ENCODE assay signal across 12 mouse cellular contexts in genomic region chr5:124232360-124233143, GRCm38 (mm10). TPM values are rescaled to one million over a fixed set of nuclear protein-coding genes. Genes with fewer than 3 reads are reported as not detected.
A peak's percentile ranks its signal among the peaks of the same experiment; 100 is the strongest.
DNase-seq lines count a peak whose midpoint lies in the region; ATAC-seq and TF ChIP-seq lines count a peak whose summit lies in the region.
"Had no signal": no experiment of that assay in that cellular context is flagged by ENCODE, and none has a peak within 500 bp of the region (broad histone marks: within the 10 kb centered on the region; RNA-seq: fewer than 3 reads in every experiment).

No protein-coding gene starts in this region.

- H3K4me3 ChIP-seq in heart, embryonic 13.5 days, result no peak overlapping the region
- no peak overlapping the region for H3K4me3 ChIP-seq in midbrain, postnatal 0 days (ENCODE audit: low read depth, low read length)
- H3K4me3 ChIP-seq in midbrain, embryonic 15.5 days, result no peak overlapping the region
- H3K4me3 ChIP-seq in liver, embryonic 12.5 days, result no peak overlapping the region
- H3K4me3 ChIP-seq: limb, embryonic 12.5 days; neural tube, embryonic 12.5 days had no signal

- peak overlapping the region; percentile 94 for H3K27ac ChIP-seq in heart, embryonic 13.5 days (replicated peaks)
- H3K27ac ChIP-seq in midbrain, postnatal 0 days (ENCODE audit: low read depth, low read length), result peak overlapping the region; percentile 3; the same call in 1 of the 2 replicates
- H3K27ac ChIP-seq in midbrain, embryonic 15.5 days, result no peak overlapping the region
- peak overlapping the region; percentile 75 for H3K27ac ChIP-seq in liver, embryonic 12.5 days
- H3K27ac ChIP-seq: limb, embryonic 12.5 days; neural tube, embryonic 12.5 days had no signal

- H3K27me3 ChIP-seq in heart, embryonic 13.5 days (replicated peaks), result no peaks in the 10 kb centered on the region
- H3K27me3 ChIP-seq in midbrain, postnatal 0 days (ENCODE audit: insufficient read depth, low read length), result no peaks in the 10 kb centered on the region
- no peaks in the 10 kb centered on the region for H3K27me3 ChIP-seq in midbrain, embryonic 15.5 days (replicated peaks)
- H3K27me3 ChIP-seq in liver, embryonic 12.5 days (replicated peaks), result no peaks in the 10 kb centered on the region
- H3K27me3 ChIP-seq: limb, embryonic 12.5 days; neural tube, embryonic 12.5 days had no signal

- peak overlapping the region; percentile 22 for H3K4me2 ChIP-seq in heart, embryonic 13.5 days
- H3K4me2 ChIP-seq in midbrain, postnatal 0 days (ENCODE audit: low read depth, low read length, poor library complexity, severe bottlenecking), result no peak overlapping the region
- H3K4me2 ChIP-seq in midbrain, embryonic 15.5 days, result no peak overlapping the region
- peak overlapping the region; percentile 16; the same call in 1 of the 2 replicates for H3K4me2 ChIP-seq in liver, embryonic 12.5 days
- H3K4me2 ChIP-seq: limb, embryonic 12.5 days; neural tube, embryonic 12.5 days had no signal

- no peak for TF ChIP-seq CTCF in midbrain, postnatal 0 days (IDR thresholded peaks at IDR 0.05)

- peaks cover 65% of the 10 kb centered on the region for H3K4me1 ChIP-seq in heart, embryonic 13.5 days
- H3K4me1 ChIP-seq in midbrain, postnatal 0 days (ENCODE audit: insufficient read depth, low read length), result peaks cover 9% of the 10 kb centered on the region; the same call in 1 of the 2 replicates
- peaks cover 10% of the 10 kb centered on the region for H3K4me1 ChIP-seq in midbrain, embryonic 15.5 days
- H3K4me1 ChIP-seq in liver, embryonic 12.5 days, result peaks cover 62% of the 10 kb centered on the region

- ATAC-seq in heart, embryonic 13.5 days (ENCODE audit: extremely low read depth, insufficient number of reproducible peaks, low FRiP score, low TSS enrichment), result no peak
- ATAC-seq in midbrain, postnatal 0 days (ENCODE audit: low FRiP score), result no peak
- no peak for ATAC-seq in midbrain, embryonic 15.5 days (replicated peaks)
- peak; percentile 63 for ATAC-seq in liver, embryonic 12.5 days

- no peaks in the 10 kb centered on the region for H3K9me3 ChIP-seq in heart, embryonic 13.5 days
- no peaks in the 10 kb centered on the region for H3K9me3 ChIP-seq in midbrain, postnatal 0 days (ENCODE audit: low read length)
- no peaks in the 10 kb centered on the region for H3K9me3 ChIP-seq in midbrain, embryonic 15.5 days
- H3K9me3 ChIP-seq in liver, embryonic 12.5 days (replicated peaks), result no peaks in the 10 kb centered on the region
- H3K9me3 ChIP-seq: limb, embryonic 12.5 days; neural tube, embryonic 12.5 days had no signal

- 47% methylated on average over 18 of the region's 18 CpGs for WGBS in heart, embryonic 13.5 days
- 72% methylated on average over 18 of the region's 18 CpGs for WGBS in midbrain, postnatal 0 days
- 70% methylated on average over 18 of the region's 18 CpGs for WGBS in midbrain, embryonic 15.5 days
- WGBS in liver, embryonic 12.5 days (ENCODE audit: insufficient replicate concordance), result 76% methylated on average over 18 of the region's 18 CpGs

- H3K9ac ChIP-seq in heart, embryonic 13.5 days, result peak overlapping the region; percentile 24
- no peak overlapping the region for H3K9ac ChIP-seq in midbrain, postnatal 0 days (replicated peaks; ENCODE audit: low read length, poor library complexity, severe bottlenecking)
- no peak overlapping the region for H3K9ac ChIP-seq in midbrain, embryonic 15.5 days
- peak overlapping the region; percentile 2 for H3K9ac ChIP-seq in liver, embryonic 12.5 days
- H3K9ac ChIP-seq: limb, embryonic 12.5 days; neural tube, embryonic 12.5 days had no signal

- H3K36me3 ChIP-seq in heart, embryonic 13.5 days, result 0 out of 2 replicates have a peak, but pooled peaks cover 3% of the 10 kb centered on the region
- no peaks in the 10 kb centered on the region for H3K36me3 ChIP-seq in midbrain, postnatal 0 days (ENCODE audit: insufficient read depth, low read length)
- H3K36me3 ChIP-seq in midbrain, embryonic 15.5 days (replicated peaks), result no peaks in the 10 kb centered on the region
- peaks cover under 1% of the 10 kb centered on the region; the same call in 1 of the 2 replicates for H3K36me3 ChIP-seq in liver, embryonic 12.5 days
- H3K36me3 ChIP-seq: limb, embryonic 12.5 days; neural tube, embryonic 12.5 days had no signal

- no peak for DNase-seq in heart, adult 11 months
- no peak for DNase-seq in midbrain, postnatal 0 days (ENCODE audit: low spot score)
- peak; percentile 92 for DNase-seq in thymus, postnatal 14 days
- DNase-seq in cerebellum, adult 11 months, result no peak
- no peak for DNase-seq in adrenal gland, adult 8-10 months
- DNase-seq: cerebellum, adult 8-10 months; kidney, adult 18-20 months had no signal

RNA-seq across cellular contexts. Expression of gene Pitpnm2, which starts 17.0 kb away (rescaled TPM):
- 5.1 and 6.6 TPM in 2 replicates for polyA plus RNA-seq in heart, embryonic 13.5 days (2015; fragmentation: Nextera tagmentation; extraction: Ambion mirVana)
- 48.1 and 66.2 TPM in 2 replicates for total RNA-seq in midbrain, postnatal 0 days (2014; rRNA removed)
- 8.6 and 10.1 TPM in 2 replicates for polyA plus RNA-seq in midbrain, postnatal 0 days (2015; fragmentation: Nextera tagmentation; extraction: Ambion mirVana)
- 11.8 and 13.0 TPM in 2 replicates for polyA plus RNA-seq in midbrain, embryonic 15.5 days (2015; fragmentation: Nextera tagmentation; extraction: Ambion mirVana)
- 2.5 and 3.7 TPM in 2 replicates for polyA plus RNA-seq in liver, embryonic 12.5 days (2016; fragmentation: Nextera tagmentation; extraction: Ambion mirVana)
- total RNA-seq in adrenal gland, adult 8-10 months (2022), result 10 to 100 TPM; 52.7 to 67.0 (median 62.5) TPM

Comparison
In these comparisons a context has a peak if more than half of its experiments do, and no peak if none do; other contexts are left out.
1. H3K4me2 ChIP-seq: peak in heart, embryonic 13.5 days (single experiment) and liver, embryonic 12.5 days (single experiment); none in midbrain, postnatal 0 days (single experiment) and midbrain, embryonic 15.5 days (single experiment).
2. H3K9ac ChIP-seq: peak in heart, embryonic 13.5 days (single experiment) and liver, embryonic 12.5 days (single experiment); none in midbrain, postnatal 0 days (single experiment) and midbrain, embryonic 15.5 days (single experiment).